Mouse (Mus musculus): ENCODE results near the gene Rnf5.

Gene Rnf5

GRCm38 (mm10) chr17:34603375-34604060, at the start of gene Rnf5:
Rnf5 (minus strand) TSS chr17:34603690.
- DNase-seq, result peak; percentile 96

- no peak for DNase-seq
Measured at GRCm38 (mm10) chr17:34652985-34653384, 49.5 kb upstream of the Rnf5 start.

- no peak for DNase-seq
Measured at GRCm38 (mm10) chr17:34652546-34652945, 49.1 kb upstream of the Rnf5 start.

GRCm38 (mm10) chr17:34651507-34652221, 48.2 kb upstream of the Rnf5 start:
- DNase-seq, result peak; percentile 79

GRCm38 (mm10) chr17:34650781-34651180, 47.3 kb upstream of the Rnf5 start:
- no peak for DNase-seq

- DNase-seq, result no peak
Measured at GRCm38 (mm10) chr17:34649106-34649864, 45.8 kb upstream of the Rnf5 start.

GRCm38 (mm10) chr17:34648141-34648890, 44.8 kb upstream of the Rnf5 start:
- DNase-seq, result no peak

- DNase-seq, result peak; percentile 90
Measured at GRCm38 (mm10) chr17:34646906-34647787, 43.7 kb upstream of the Rnf5 start, which contains the start of gene Atf6b. Atf6b (plus strand) TSS chr17:34647146.

- DNase-seq, result peak; percentile 16
Measured at GRCm38 (mm10) chr17:34645831-34646511, 42.5 kb upstream of the Rnf5 start.

GRCm38 (mm10) chr17:34645256-34645829, 41.9 kb upstream of the Rnf5 start:
- peak; percentile 16 for DNase-seq

GRCm38 (mm10) chr17:34644608-34645007, 41.1 kb upstream of the Rnf5 start, which contains the start of gene Fkbpl:
Fkbpl (plus strand) TSS chr17:34644764.
- DNase-seq, result peak; percentile 95

GRCm38 (mm10) chr17:34643944-34644343, 40.5 kb upstream of the Rnf5 start:
- DNase-seq, result peak; percentile 13

GRCm38 (mm10) chr17:34643379-34643778, 39.9 kb upstream of the Rnf5 start:
- no peak for DNase-seq

- no peak for DNase-seq
Measured at GRCm38 (mm10) chr17:34641945-34642344, 38.5 kb upstream of the Rnf5 start.

GRCm38 (mm10) chr17:34640778-34641601, 37.5 kb upstream of the Rnf5 start:
- DNase-seq, result peak; percentile 11

- no peak for DNase-seq
Measured at GRCm38 (mm10) chr17:34639461-34640255, 36.2 kb upstream of the Rnf5 start.

GRCm38 (mm10) chr17:34637459-34637858, 34.0 kb upstream of the Rnf5 start:
- no peak for DNase-seq

GRCm38 (mm10) chr17:34635671-34636070, 32.2 kb upstream of the Rnf5 start:
- DNase-seq, result no peak

- DNase-seq, result peak; percentile 93
Measured at GRCm38 (mm10) chr17:34632261-34632691, 28.8 kb upstream of the Rnf5 start.

Data from thymus, postnatal 4 days (tissue).